Mouse (Mus musculus): ENCODE measurements at regions not wholly inside any gene's neighbourhood (a gene's known extent, or its start where the extent isn't known, plus 50 kb on each side); places are given as distances from the start of the nearest gene placed in this dataset.
"Not testable (repeated sequence)": the region's sequence is repeated elsewhere in the genome, so short reads cannot be mapped to it uniquely, and the experiment has no call there.

DNA sequence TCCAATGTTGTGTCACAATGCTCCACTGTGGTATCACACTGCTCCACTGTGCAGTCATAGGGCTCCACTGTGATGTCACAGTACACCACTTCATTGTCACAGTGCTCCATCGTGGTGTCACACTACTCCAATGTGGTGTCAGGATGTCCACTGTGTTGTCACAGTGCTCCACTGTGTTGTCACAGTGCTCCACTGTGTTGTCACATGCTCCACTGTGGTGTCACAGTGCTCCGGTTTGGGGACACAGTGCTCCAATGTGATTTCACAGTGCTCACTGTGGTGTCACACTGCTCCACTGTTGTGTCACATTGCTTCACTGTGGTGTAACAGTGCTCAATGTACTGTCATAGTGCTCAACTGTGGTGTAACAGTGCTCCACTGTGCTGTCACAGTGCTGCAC lies 108.1 kb upstream of the Scaf8 start:
- DNase-seq (ENCODE audit: low spot score in 2 of 2) = peak in 1 of 2 experiments; percentile 30

DNA sequence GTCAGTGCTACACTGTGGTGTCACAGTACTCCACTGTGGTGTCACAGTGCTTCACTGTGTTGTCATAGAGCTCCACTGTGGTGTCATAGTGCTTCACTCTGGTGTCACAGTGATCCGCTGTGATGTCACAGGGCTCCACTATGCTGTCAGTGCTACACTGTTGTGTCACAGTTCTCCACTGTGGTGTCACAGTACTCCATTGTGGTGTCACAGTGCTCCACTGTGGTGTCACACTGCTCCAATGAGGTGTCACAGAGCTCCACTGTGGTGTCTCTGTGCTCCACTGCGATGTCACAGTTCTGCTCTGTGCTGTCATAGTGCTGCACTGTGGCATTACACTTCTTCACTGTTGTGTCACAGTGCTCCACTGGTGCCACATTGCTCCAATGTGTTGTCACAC lies 107.5 kb upstream of the Scaf8 start:
- peak in 1 of 2 experiments; percentile 29 for DNase-seq (ENCODE audit: low spot score in 2 of 2)

DNA sequence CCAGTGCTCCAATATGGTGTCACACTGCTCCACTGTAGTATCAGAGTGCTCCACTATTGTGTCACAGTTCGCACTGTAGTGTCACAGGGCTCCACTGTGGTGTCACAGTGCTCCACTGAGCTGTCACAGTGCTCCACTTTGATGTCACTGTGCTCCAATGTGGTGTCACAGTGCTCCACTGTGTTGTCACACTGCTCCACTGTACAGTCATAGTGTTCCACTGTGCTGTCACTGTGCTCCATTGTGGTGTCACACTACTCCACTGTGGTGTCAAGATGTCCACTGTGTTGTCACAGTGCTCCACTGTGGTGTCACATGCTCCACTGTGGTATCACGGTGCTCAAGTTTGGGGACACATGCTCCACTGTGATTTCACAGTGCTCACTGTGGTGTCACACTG lies 104.8 kb upstream of the Scaf8 start:
- no peak for DNase-seq (ENCODE audit: low spot score in 2 of 2)

DNA sequence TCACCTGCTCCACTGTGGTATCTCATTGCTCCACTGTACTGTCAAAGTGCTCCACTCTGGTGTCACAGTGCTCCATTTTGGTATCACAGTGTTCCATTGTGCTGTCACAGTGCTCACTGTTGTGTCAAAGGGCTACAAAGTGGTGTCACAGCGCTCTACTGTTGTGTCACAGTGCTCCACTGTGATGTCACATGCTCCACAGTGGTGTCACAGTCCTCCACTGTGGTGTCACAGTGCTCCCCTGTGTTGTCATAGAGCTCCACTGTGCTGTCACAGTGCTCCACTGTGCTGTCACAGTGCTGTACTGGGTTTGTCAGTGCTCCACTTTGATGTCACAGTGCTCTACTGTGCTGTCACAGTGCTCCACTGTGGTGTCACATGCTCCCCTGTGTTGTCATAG lies 102.7 kb upstream of the Scaf8 start:
- peak in 1 of 2 experiments; percentile 23 for DNase-seq (ENCODE audit: low spot score in 2 of 2)

DNA sequence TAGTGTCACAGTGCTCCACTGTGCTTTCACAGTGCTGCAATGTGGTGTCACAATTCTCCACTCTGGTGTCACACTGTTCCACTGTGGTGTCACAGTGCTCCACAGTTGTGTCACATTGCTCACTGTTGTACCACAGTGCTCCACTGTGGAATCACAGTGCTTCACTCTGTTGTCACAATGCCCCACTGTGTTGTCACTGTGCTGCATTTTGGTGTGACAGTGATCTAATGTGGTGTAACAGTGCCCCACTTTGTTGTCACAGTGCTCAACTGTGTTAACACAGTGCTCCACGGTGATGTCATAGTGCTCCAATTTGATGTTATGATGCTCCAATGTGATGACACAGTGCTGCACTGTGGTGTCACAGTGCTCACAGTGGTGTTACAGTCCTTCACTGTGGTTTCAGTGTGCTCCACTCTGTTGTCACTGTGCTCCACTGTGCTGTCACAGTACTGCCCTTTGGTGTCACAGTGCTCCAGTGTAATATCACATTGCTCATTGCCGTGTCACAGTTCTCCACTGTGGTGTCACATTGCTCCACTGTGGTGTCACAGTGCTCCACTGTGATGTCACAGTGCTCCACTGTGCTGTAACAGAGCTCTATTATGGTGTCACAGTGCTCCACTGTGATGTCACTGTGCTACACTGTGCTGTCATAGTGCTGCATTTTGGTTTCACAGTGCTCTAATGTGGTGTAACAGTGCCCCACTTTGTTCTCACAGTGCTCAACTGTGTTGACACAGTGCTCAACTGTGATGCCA lies 95.0 kb upstream of the Scaf8 start:
- DNase-seq (ENCODE audit: low spot score in 2 of 2) = peak in 1 of 2 experiments; percentile 23

DNA sequence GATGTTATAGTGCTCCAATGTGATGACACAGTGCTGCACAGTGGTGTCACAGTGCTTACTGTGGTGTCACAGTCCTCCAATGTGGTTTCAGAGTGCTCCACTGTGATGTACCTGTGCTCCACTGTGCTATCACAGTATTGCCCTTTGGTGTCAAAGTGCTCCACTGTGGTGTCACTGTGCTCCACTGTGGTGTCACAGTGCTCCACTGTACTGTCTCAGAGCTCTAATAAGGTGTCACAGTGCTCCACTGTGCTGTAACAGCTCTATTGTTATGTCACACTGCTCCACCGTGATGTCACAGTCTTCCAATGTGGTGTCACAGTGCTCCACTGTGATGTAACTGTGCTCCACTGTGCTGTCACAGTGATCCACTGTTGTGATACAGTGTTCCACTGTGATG lies 94.4 kb upstream of the Scaf8 start:
- peak in 1 of 2 experiments; percentile 35 for DNase-seq (ENCODE audit: low spot score in 2 of 2)

DNA sequence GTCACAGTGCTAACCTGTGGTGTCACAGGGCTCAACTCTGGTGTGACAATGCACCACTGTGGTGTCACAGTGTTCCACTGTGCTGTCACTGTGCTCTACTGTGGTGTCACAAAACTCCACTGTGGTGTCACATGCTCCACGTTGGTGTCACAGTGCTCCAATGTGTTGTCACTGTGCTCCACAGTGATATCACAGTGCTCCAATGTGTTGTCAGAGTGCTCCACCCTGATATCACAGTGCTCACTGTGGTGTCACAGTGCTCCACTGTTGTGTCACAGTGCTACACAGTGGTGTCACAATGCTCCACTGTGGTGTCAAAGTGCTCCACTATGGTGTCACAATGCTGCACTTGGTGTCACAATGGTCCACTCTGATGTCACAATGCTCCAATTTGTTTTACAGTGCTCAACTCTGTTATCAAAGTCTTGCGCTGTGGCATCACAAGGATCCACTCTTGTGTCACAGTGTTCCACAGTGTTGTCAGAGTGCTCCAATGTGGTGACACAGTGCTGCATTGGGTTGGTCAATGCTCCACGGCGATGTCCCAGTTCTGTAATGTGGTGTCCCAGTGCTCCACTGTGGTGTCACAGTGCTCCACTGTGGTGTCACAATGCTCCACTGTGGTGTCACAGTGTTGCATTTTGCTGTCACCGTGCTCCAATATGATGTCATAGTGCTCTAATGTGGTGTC lies 92.4 kb upstream of the Scaf8 start:
- DNase-seq (ENCODE audit: low spot score in 2 of 2) = peak in 1 of 2 experiments; percentile 47

DNA sequence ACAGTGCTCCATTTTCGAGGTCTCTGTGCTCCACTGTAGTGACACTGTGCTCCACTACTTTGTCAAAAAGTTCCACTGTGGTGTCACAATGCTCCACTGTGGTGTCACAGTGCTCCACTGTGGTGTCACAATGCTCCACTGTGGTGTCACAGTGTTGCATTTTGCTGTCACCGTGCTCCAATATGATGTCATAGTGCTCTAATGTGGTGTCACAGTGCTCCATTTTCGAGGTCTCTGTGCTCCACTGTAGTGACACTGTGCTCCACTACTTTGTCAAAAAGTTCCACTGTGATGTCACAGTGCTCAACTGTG lies 91.9 kb upstream of the Scaf8 start:
- DNase-seq (ENCODE audit: low spot score in 2 of 2) = not testable (repeated sequence)

DNA sequence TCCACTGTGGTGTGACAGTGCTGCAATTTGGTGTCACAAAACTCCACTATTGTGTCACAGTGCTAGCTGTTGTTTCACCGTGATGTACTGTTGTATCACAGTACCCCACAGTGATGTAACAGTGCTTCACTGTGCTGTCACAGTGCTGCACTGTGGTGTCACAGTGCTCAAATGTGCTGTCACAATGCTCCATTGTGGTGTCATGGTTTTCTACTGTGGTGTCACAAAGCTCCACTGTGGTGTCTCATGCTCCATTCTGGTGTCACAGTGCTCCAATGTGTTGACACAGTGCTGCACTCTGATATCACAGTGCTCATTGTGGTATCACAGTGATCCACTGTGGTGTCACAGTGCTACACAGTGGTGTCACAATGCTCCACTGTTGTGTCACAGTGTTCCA lies 91.3 kb upstream of the Scaf8 start:
- peak in 1 of 2 experiments; percentile 23 for DNase-seq (ENCODE audit: low spot score in 2 of 2)

DNA sequence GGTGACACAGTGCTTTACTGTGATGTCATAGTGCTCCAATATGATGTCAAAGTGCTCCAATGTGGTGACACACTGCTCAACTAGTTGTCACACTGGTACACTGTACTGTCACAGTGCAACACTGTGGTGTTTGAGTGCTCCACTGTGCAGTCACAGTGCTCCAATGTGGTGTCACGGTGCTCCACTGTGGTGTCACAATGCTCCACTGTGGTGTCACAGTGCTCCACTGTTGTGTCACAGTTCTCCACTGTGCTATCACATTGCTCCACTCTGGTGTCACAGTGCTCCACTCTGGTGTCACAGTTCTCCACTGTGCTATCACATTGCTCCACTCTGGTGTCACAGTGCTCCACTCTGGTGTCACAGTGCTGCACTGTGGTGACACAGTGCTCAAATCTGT lies 87.9 kb upstream of the Scaf8 start:
- DNase-seq (ENCODE audit: low spot score in 2 of 2) = peak in 1 of 2 experiments; percentile 1

DNA sequence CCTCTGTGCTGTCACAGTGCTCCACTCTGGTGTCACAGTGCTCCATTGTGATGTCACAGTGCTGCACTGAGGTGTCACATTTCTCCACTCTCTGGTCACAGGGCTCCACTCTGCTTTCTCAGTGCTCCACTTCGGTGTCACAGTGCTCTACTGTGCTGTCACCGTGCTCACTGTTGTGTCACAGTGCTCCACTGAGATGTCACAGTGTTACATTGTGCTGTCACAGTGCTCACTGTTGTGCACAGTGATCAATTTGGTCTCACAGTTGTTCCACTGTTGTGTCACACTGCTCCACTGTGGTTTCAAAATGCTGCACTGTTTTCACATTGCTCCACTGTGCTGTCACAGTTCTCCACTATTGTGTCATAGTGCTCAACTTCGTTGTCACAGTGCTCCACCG lies 87.4 kb upstream of the Scaf8 start:
- peak in 1 of 2 experiments; percentile 49 for DNase-seq (ENCODE audit: low spot score in 2 of 2)

DNA sequence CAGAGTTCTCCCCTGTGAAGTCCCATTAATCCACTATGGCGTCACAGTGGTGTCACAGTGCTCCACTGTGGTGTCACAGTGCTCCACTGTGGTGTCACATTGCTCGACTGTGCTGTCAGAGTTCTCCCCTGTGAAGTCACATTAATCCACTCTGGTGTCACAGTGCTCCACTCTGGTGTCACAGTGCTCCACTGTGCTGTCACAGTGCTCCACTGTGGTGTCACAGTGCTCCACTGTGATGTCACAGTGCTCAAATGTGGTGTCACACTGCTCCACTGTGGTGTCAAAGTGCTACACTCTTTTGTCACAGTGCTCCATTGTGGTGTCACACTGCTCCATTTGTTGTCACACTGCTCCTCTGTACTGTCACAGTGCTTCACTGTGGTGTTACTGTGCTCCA lies 85.0 kb upstream of the Scaf8 start:
- not testable (repeated sequence) for DNase-seq (ENCODE audit: low spot score in 2 of 2)

DNA sequence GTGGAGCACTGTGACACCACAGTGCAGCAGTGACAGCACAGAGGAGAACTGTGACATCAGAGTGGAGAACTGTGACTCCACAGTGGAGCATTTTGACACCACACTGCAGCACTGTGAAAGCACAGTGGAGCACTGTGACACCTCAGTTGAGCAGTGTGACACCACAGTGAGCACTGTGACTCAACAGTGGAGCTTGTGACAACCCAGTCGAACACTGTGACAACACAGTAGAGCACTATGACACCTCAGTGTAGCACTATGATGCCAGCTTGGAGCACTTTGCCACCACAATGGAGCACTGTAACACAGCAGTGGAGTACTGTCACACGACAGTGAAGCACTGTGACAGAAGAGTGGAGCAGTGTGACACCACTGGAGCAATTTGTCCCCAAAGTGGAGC lies 79.7 kb upstream of the Scaf8 start:
- DNase-seq (ENCODE audit: low spot score in 2 of 2) = peak in 1 of 2 experiments; percentile 12

DNA sequence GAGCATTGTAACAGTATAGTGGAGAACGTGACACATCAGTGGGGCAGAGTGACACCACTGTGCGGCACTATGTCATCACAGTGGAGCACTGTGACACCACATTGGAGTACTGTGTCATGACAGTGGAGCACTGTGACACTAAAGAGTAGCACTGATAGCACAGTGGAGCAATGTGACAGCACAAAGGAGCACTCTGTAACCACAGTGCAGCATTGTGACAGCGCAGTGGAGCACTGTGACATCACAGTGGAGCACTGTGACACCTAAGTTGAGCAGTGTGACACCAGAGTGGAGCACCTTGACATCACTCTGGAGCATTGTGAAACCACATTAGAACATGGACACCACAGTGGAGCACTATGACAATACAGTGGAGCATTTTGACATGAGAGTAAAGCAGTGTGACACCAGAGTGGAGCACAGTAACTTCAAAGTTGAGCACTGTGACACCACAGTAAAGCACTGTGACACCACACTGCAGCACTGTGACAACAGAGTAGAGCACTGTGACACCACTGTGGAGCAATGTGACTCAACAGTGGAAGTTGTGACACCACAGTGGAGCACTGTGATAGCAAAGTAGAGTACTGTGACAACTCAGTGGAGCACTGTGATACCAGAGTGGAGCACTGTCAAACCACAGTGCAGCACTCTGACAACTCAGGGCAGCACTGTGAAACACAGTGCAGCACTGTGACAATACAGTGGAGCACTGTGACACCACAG lies 77.5 kb upstream of the Scaf8 start:
- DNase-seq (ENCODE audit: low spot score in 2 of 2) = no peak

DNA sequence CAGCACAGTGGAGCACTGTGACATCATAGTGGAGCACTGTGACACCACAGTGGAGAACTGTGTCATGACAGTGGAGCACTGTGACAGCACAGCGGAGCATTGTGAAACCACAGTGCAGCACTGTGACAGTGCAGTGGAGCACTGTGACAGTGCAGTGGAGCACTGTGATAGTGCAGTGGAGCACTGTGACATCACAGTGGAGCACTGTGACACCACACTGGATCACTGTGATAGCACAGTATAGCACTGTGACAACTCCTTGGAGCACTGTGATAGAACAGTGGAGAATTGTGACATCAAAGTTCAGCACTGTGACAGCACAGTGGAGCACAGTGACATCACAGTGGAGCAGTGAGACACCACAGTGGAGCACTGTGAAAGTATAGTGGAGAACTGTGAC lies 76.7 kb upstream of the Scaf8 start:
- DNase-seq (ENCODE audit: low spot score in 2 of 2) = no peak

DNA sequence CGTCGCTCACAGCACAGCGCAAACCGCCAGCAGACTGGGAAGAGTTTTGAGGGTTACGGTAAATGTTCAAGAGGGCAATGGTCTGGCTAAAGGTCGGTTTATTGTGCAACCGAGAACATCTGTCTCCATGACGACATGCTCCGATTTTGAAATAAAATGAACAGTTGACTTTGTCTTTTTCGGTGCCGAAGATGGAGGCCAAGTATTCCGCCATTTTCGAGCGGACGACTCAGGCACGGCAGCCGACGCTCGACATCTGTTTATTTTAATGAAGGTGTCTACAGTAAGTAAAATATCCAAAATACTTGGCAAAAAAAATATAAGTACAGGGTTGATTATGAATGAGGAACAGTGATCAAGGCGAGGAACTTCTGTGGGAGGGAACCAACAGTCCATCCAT lies 70.3 kb upstream of the Scaf8 start:
- DNase-seq (ENCODE audit: low spot score in 2 of 2) = not testable (repeated sequence)

DNA sequence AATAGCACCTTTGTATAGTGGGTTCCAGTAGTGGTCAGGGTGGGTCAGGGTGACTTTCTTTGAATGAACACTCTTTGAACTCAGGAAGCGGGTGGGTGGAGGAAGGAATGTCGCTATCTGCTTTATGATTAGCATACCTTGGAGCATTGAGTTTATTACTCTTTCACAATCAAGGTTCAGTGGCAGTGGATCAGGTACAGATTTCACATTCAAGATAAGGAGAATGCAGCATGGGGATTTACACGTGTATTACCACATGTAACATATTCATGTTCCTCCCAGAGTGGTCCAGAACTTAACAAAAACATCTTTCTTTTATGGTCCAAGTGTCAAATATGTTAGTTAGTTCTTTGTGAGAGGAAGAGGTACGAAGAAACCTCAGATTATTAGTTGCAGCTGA lies 60.9 kb upstream of the Scaf8 start:
- DNase-seq (ENCODE audit: low spot score in 2 of 2) = not testable (repeated sequence)

DNA sequence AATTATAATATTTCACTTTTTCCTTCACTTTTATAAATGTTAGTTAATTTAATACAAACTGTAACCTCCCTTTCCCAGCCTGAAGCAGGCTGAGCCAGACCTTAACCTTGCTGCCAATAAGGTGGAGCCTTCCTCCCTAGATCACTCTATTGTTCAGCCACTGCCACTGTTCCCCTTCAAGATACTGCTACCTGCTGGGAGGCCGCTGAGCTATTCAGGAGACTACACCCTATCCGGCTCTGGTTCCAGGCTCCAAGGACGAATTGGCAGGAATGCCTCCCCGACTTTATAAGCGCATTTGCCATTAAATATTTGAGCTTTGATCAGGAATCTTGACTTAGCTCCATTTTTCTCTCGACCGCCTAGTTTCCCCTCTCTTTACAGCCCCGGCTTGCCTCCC lies 59.9 kb upstream of the Scaf8 start:
- DNase-seq (ENCODE audit: low spot score in 2 of 2) = not testable (repeated sequence)

DNA sequence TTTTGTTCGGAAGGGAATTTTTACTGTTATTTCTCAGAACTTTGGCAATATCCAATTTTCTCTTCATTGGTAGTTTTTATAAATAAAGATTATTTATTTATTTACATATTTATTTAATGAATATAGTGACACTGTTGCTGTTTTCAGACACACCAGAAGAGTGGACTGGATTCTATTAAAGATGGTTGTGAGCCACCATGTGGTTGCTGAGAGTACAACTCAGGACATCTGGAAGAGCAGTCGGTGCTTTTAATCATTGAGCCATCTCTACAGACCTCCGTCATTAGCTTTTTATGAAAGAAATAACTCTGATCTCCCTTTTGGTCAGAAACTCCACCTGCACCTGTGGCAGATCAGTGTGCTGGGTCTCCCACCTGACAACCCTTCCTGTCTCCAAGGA lies 59.4 kb upstream of the Scaf8 start:
- DNase-seq (ENCODE audit: low spot score in 2 of 2) = not testable (repeated sequence)

DNA sequence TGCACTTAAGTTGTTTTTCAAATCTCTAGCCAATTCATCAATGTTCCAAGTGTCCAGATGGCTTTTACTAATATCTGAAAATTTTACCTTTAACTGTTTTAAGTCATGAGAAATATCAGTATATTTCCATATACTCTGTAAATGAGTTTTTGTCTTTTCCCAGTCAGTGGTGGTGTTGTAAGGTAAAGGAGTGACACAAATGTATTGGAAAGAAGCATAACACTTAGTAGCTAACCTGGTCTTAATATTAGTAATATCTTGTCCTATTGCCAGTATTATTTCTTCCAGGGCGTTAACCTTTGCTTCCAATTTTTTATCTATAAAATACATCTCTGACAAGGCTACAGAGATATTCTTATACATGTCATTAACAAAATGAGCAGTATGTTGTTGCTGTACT lies 51.4 kb upstream of the Scaf8 start:
- not testable (repeated sequence) for DNase-seq (ENCODE audit: low spot score in 2 of 2)

Measured in urinary bladder, postnatal 4 days (tissue).